Mouse (Mus musculus): Measurements from ENCODE around the gene Plekho1.
"Not testable (repeated sequence)": the region's sequence is repeated elsewhere in the genome, so short reads cannot be mapped to it uniquely, and the experiment has no call there.

- TF ChIP-seq CTCF (IDR thresholded peaks at IDR 0.05; ENCODE audit: control insufficient read depth, insufficient read depth, insufficient read length); MAX (IDR thresholded peaks at IDR 0.05); USF1 (IDR thresholded peaks at IDR 0.05; ENCODE audit: low read depth); MYOG (IDR thresholded peaks at IDR 0.05; ENCODE audit: control insufficient read depth, extremely low read depth, insufficient read length): not testable (repeated sequence)
These were observed 41.1 kb downstream of the Plekho1 start for GRCm38 (mm10) chr3:95954648-95955173.

Data from C2C12 (cell line).